Mouse (Mus musculus): Measurements from ENCODE around the gene Slx4ip. TPM values are rescaled to one million over a fixed set of nuclear protein-coding genes. Genes with fewer than 3 reads are reported as not detected.

The Slx4ip gene
- total and polyA plus RNA-seq, 3 experiments = 1.3 to 2.5 TPM; not detected in 1

GRCm38 (mm10) chr2:137098269-137099035 is 207.4 kb downstream of the Slx4ip start:
- no peak for TF ChIP-seq TAL1 (IDR thresholded peaks at IDR 0.05; ENCODE audit: low read length)
- TF ChIP-seq ELF1 (IDR thresholded peaks at IDR 0.05; ENCODE audit: low read depth, low read length) = no peak
- TF ChIP-seq TCF12 (IDR thresholded peaks at IDR 0.05; ENCODE audit: low read depth, low read length) = no peak
- TF ChIP-seq TBP (IDR thresholded peaks at IDR 0.05; ENCODE audit: low read depth, low read length) = no peak
- no peak for TF ChIP-seq GATA1 (IDR thresholded peaks at IDR 0.05; ENCODE audit: low read depth, low read length)
- TF ChIP-seq ETS1 (IDR thresholded peaks at IDR 0.05; ENCODE audit: low read depth, low read length) = no peak
- no peak for TF ChIP-seq MAX (IDR thresholded peaks at IDR 0.05; ENCODE audit: low read length)
- no peak for TF ChIP-seq ZNF384 (IDR thresholded peaks at IDR 0.05; ENCODE audit: low read depth, low read length)
- TF ChIP-seq MYB (IDR thresholded peaks at IDR 0.05; ENCODE audit: low read depth, low read length) = no peak
- no peak for TF ChIP-seq ZKSCAN1 (IDR thresholded peaks at IDR 0.05; ENCODE audit: low read depth, low read length)
- TF ChIP-seq RCOR1 (IDR thresholded peaks at IDR 0.05; ENCODE audit: low read depth, low read length) = no peak
- no peak for TF ChIP-seq MYC (IDR thresholded peaks at IDR 0.05; ENCODE audit: low read depth, low read length)
- TF ChIP-seq NELFE (IDR thresholded peaks at IDR 0.05; ENCODE audit: low read depth, low read length) = no peak
- no peak for TF ChIP-seq MXI1 (IDR thresholded peaks at IDR 0.05; ENCODE audit: low read depth, low read length)
- no peak for TF ChIP-seq SMC3 (IDR thresholded peaks at IDR 0.05; ENCODE audit: low read depth, low read length)
- no peak for TF ChIP-seq BHLHE40 (IDR thresholded peaks at IDR 0.05; ENCODE audit: borderline replicate concordance, low read depth, low read length)
- no peak for TF ChIP-seq CHD2 (IDR thresholded peaks at IDR 0.05; ENCODE audit: low read length)
- TF ChIP-seq KAT2A (conservative IDR thresholded peaks at IDR 0.05; ENCODE audit: low read depth, low read length) = no peak
- TF ChIP-seq GABPA (IDR thresholded peaks at IDR 0.05; ENCODE audit: low read depth, low read length) = no peak
- TF ChIP-seq CHD1 (IDR thresholded peaks at IDR 0.05; ENCODE audit: low read depth, low read length) = no peak
- no peaks in the 10 kb centered on the region for H3K4me1 ChIP-seq (ENCODE audit: control insufficient read depth in 1 of 2, insufficient read depth in 2 of 2, low read length in 2 of 2)
- no peak overlapping the region for H3K4me3 ChIP-seq (ENCODE audit: control insufficient read depth in 1 of 2, insufficient read depth in 1 of 2, low read depth in 2 of 2, low read length in 2 of 2)
- H3K79me2 ChIP-seq (ENCODE audit: control insufficient read depth, insufficient read depth, low read length, poor library complexity) = no peaks in the 10 kb centered on the region
- no peaks in the 10 kb centered on the region for H3K27me3 ChIP-seq (ENCODE audit: control insufficient read depth in 1 of 2, insufficient read depth in 2 of 2, low read length in 2 of 2)
- H3K27ac ChIP-seq (ENCODE audit: control insufficient read depth, low read depth, low read length) = no peak overlapping the region
- H3K36me3 ChIP-seq (ENCODE audit: control insufficient read depth in 1 of 2, insufficient read depth in 2 of 2, low read length in 2 of 2) = no peaks in the 10 kb centered on the region
- no peak overlapping the region for H3K9ac ChIP-seq (ENCODE audit: control insufficient read depth, low read depth, low read length, poor library complexity, severe bottlenecking)
- H3K9me3 ChIP-seq (replicated peaks; ENCODE audit: insufficient read depth, low read length) = no peaks in the 10 kb centered on the region
- no peak for DNase-seq (ENCODE audit: low read depth, low spot score)

GRCm38 (mm10) chr2:137099211-137099734 is 208.3 kb downstream of the Slx4ip start:
- Histone ChIP-seq H3K4me1 (ENCODE audit: control insufficient read depth in 1 of 2, insufficient read depth in 2 of 2, low read length in 2 of 2) (no peaks in the 10 kb centered on the region), H3K27ac (ENCODE audit: control insufficient read depth, low read depth, low read length) (no peak overlapping the region), H3K9ac (ENCODE audit: control insufficient read depth, low read depth, low read length, poor library complexity, severe bottlenecking) (no peak overlapping the region), H3K4me3 (ENCODE audit: control insufficient read depth in 1 of 2, insufficient read depth in 1 of 2, low read depth in 2 of 2, low read length in 2 of 2) (no peak overlapping the region), H3K9me3 (replicated peaks; ENCODE audit: insufficient read depth, low read length) (no peaks in the 10 kb centered on the region), H3K27me3 (ENCODE audit: control insufficient read depth in 1 of 2, insufficient read depth in 2 of 2, low read length in 2 of 2) (no peaks in the 10 kb centered on the region), H3K79me2 (ENCODE audit: control insufficient read depth, insufficient read depth, low read length, poor library complexity) (no peaks in the 10 kb centered on the region), H3K36me3 (ENCODE audit: control insufficient read depth in 1 of 2, insufficient read depth in 2 of 2, low read length in 2 of 2) (no peaks in the 10 kb centered on the region)
- TF ChIP-seq E2F4 (IDR thresholded peaks at IDR 0.05; ENCODE audit: borderline replicate concordance, low read depth, low read length) (no peak), CHD1 (IDR thresholded peaks at IDR 0.05; ENCODE audit: low read depth, low read length) (no peak), SMC3 (IDR thresholded peaks at IDR 0.05; ENCODE audit: low read depth, low read length) (no peak), TBP (IDR thresholded peaks at IDR 0.05; ENCODE audit: low read depth, low read length) (no peak), BHLHE40 (IDR thresholded peaks at IDR 0.05; ENCODE audit: borderline replicate concordance, low read depth, low read length) (no peak)
- DNase-seq (ENCODE audit: low read depth, low spot score) = no peak

Data from MEL (cell line).